Mouse (Mus musculus) forebrain, embryonic 13.5 days (tissue): Measurements from ENCODE around the gene Gm20388. TPM values are rescaled to one million over a fixed set of nuclear protein-coding genes. Genes with fewer than 3 reads are reported as not detected.

Experiments
- ATAC-seq: fragments of 200-750 bp; cut with Nextera tagmentation; 2 replicates; pipeline ENCODE4 v1.8.0; 2017
- H3K27ac ChIP-seq: fragments of 300-500 bp; sonication (generic); 2 replicates; pipeline ENCODE4 v1.5.1; 2015; ENCODE audit warnings: inconsistent platforms, mild to moderate bottlenecking, moderate library complexity
- H3K27me3 ChIP-seq: fragments of 300-500 bp; sonication (generic); 2 replicates; pipeline ENCODE4 v1.6.1; 2015; ENCODE audit warnings: mild to moderate bottlenecking, inconsistent platforms
- H3K36me3 ChIP-seq: fragments of 300-500 bp; sonication (generic); 2 replicates; pipeline ENCODE4 v1.6.1; 2015; ENCODE audit warnings: mild to moderate bottlenecking, inconsistent platforms; ENCODE audit not compliant: poor library complexity, severe bottlenecking
- H3K4me1 ChIP-seq: fragments of 300-500 bp; sonication (generic); 2 replicates; pipeline ENCODE4 v1.6.1; 2015; ENCODE audit warnings: inconsistent platforms
- H3K4me2 ChIP-seq: fragments of 300-500 bp; sonication (generic); 2 replicates; pipeline ENCODE4 v1.6.1; 2015; ENCODE audit warnings: inconsistent platforms, mild to moderate bottlenecking, moderate library complexity
- H3K4me3 ChIP-seq: fragments of 300-500 bp; sonication (generic); 2 replicates; pipeline ENCODE4 v1.5.1; 2015; ENCODE audit warnings: mild to moderate bottlenecking, inconsistent platforms
- H3K9ac ChIP-seq: fragments of 300-500 bp; sonication (generic); 2 replicates; pipeline ENCODE4 v1.6.1; 2015; ENCODE audit warnings: mild to moderate bottlenecking, inconsistent platforms
- H3K9me3 ChIP-seq: fragments of 300-500 bp; sonication (generic); replicated peaks from 2 replicates; pipeline ENCODE4 v1.6.1; 2016; ENCODE audit warnings: inconsistent platforms
- whole genome bisulfite sequencing: fragments of 180-500 bp; shearing (Covaris S2); methylation state at CpG from one replicate; pipeline ENCODE4 v1.1.7; 2015; 5-methylcytosine and 5-hydroxymethylcytosine counted together
- polyA plus RNA-seq: library from polyadenylated mRNA; unstranded; fragments of >200 nt; fragmentation: Nextera tagmentation; extraction: Ambion mirVana; gene quantifications from 2 replicates; pipeline ENCODE4 v1.2.1, GENCODE M21; 2015

The Gm20388 gene
- polyA plus RNA-seq, 1 experiment from 2014 or later = 5.6 TPM

GRCm38 (mm10) chr8:122228792-122229575 is 2318.3 kb downstream of the Gm20388 start:
- no peak overlapping the region for H3K27ac ChIP-seq
- H3K4me1 ChIP-seq = peaks cover 19% of the 10 kb centered on the region
- 47% methylated on average over 11 of the region's 11 CpGs for WGBS
- no peak overlapping the region for H3K4me3 ChIP-seq
- H3K4me2 ChIP-seq = peak overlapping the region; percentile 94; the same call in 1 of the 2 replicates
- peak overlapping the region; percentile 4; the same call in 1 of the 2 replicates for H3K9ac ChIP-seq
- no peaks in the 10 kb centered on the region for H3K36me3 ChIP-seq
- no peak for ATAC-seq
- peaks cover 67% of the 10 kb centered on the region for H3K27me3 ChIP-seq
- H3K9me3 ChIP-seq = no peaks in the 10 kb centered on the region

- WGBS = 1% methylated on average over 82 of the region's 98 CpGs
- Histone ChIP-seq H3K27me3 (peaks cover 67% of the 10 kb centered on the region), H3K4me3 (peak overlapping the region; percentile 50), H3K9me3 (no peaks in the 10 kb centered on the region), H3K27ac (no peak overlapping the region), H3K4me2 (peak overlapping the region; percentile 94), H3K9ac (peak overlapping the region; percentile 63), H3K36me3 (no peaks in the 10 kb centered on the region), H3K4me1 (peaks cover 14% of the 10 kb centered on the region)
- ATAC-seq = peak; percentile 48
These were observed 2319.4 kb downstream of the Gm20388 start for GRCm38 (mm10) chr8:122229819-122230711.

GRCm38 (mm10) chr8:122230712-122231337 is 2320.2 kb downstream of the Gm20388 start:
- H3K4me1 ChIP-seq = peaks cover 14% of the 10 kb centered on the region
- no peak overlapping the region for H3K27ac ChIP-seq
- peak overlapping the region; percentile 50 for H3K4me3 ChIP-seq
- peak overlapping the region; percentile 94 for H3K4me2 ChIP-seq
- H3K9me3 ChIP-seq = no peaks in the 10 kb centered on the region
- peak; percentile 76 for ATAC-seq
- 5% methylated on average over 32 of the region's 32 CpGs for WGBS
- peak overlapping the region; percentile 63 for H3K9ac ChIP-seq
- peaks cover 67% of the 10 kb centered on the region for H3K27me3 ChIP-seq
- no peaks in the 10 kb centered on the region for H3K36me3 ChIP-seq

- peaks cover 41% of the 10 kb centered on the region for H3K27me3 ChIP-seq
- no peak overlapping the region for H3K4me3 ChIP-seq
- H3K9ac ChIP-seq = no peak overlapping the region
- no peaks in the 10 kb centered on the region for H3K9me3 ChIP-seq
- WGBS = 38% methylated on average over 11 of the region's 11 CpGs
- no peaks in the 10 kb centered on the region for H3K36me3 ChIP-seq
- ATAC-seq = no peak
- peaks cover 14% of the 10 kb centered on the region for H3K4me1 ChIP-seq
- H3K4me2 ChIP-seq = no peak overlapping the region
- no peak overlapping the region for H3K27ac ChIP-seq
These were observed 2323.4 kb downstream of the Gm20388 start for GRCm38 (mm10) chr8:122234055-122234454.

- no peak for ATAC-seq
- Histone ChIP-seq H3K4me2 (no peak overlapping the region), H3K27me3 (peaks cover 16% of the 10 kb centered on the region), H3K27ac (no peak overlapping the region), H3K36me3 (no peaks in the 10 kb centered on the region), H3K4me3 (no peak overlapping the region), H3K9ac (no peak overlapping the region), H3K4me1 (no peaks in the 10 kb centered on the region), H3K9me3 (no peaks in the 10 kb centered on the region)
- 93% methylated on average over 3 of the region's 3 CpGs for WGBS
These were observed 2325.9 kb downstream of the Gm20388 start for GRCm38 (mm10) chr8:122236521-122236920.

GRCm38 (mm10) chr8:122238225-122238624 is 2327.6 kb downstream of the Gm20388 start:
- no peaks in the 10 kb centered on the region for H3K36me3 ChIP-seq
- no peak overlapping the region for H3K9ac ChIP-seq
- no peak overlapping the region for H3K27ac ChIP-seq
- ATAC-seq = no peak
- no peak overlapping the region for H3K4me2 ChIP-seq
- H3K27me3 ChIP-seq = 0 out of 2 replicates have a peak, but pooled peaks cover under 1% of the 10 kb centered on the region
- H3K4me1 ChIP-seq = no peaks in the 10 kb centered on the region
- H3K4me3 ChIP-seq = no peak overlapping the region
- H3K9me3 ChIP-seq = no peaks in the 10 kb centered on the region
- WGBS = 88% methylated on average over 11 of the region's 11 CpGs

GRCm38 (mm10) chr8:122238731-122239130 is 2328.1 kb downstream of the Gm20388 start:
- Histone ChIP-seq H3K36me3 (no peaks in the 10 kb centered on the region), H3K4me2 (no peak overlapping the region), H3K9me3 (no peaks in the 10 kb centered on the region), H3K27me3 (no peaks in the 10 kb centered on the region), H3K27ac (no peak overlapping the region), H3K9ac (no peak overlapping the region), H3K4me3 (no peak overlapping the region), H3K4me1 (no peaks in the 10 kb centered on the region)
- WGBS = 76% methylated on average over 8 of the region's 8 CpGs
- no peak for ATAC-seq

GRCm38 (mm10) chr8:122240241-122241026 is 2329.8 kb downstream of the Gm20388 start:
- Histone ChIP-seq H3K4me2 (no peak overlapping the region), H3K4me3 (no peak overlapping the region), H3K9ac (no peak overlapping the region), H3K9me3 (no peaks in the 10 kb centered on the region), H3K36me3 (no peaks in the 10 kb centered on the region), H3K27ac (no peak overlapping the region), H3K4me1 (no peaks in the 10 kb centered on the region), H3K27me3 (no peaks in the 10 kb centered on the region)
- 84% methylated on average over 16 of the region's 16 CpGs for WGBS
- no peak for ATAC-seq

GRCm38 (mm10) chr8:122243310-122243709 is 2332.7 kb downstream of the Gm20388 start:
- 89% methylated on average over 4 of the region's 4 CpGs for WGBS
- Histone ChIP-seq H3K9ac (no peak overlapping the region), H3K27me3 (no peaks in the 10 kb centered on the region), H3K4me3 (no peak overlapping the region), H3K36me3 (no peaks in the 10 kb centered on the region), H3K27ac (no peak overlapping the region), H3K9me3 (no peaks in the 10 kb centered on the region), H3K4me1 (peaks cover 4% of the 10 kb centered on the region; the same call in 1 of the 2 replicates), H3K4me2 (no peak overlapping the region)
- no peak for ATAC-seq

GRCm38 (mm10) chr8:122245161-122245560 is 2334.5 kb downstream of the Gm20388 start:
- H3K27me3 ChIP-seq = no peaks in the 10 kb centered on the region
- H3K36me3 ChIP-seq = no peaks in the 10 kb centered on the region
- WGBS = 81% methylated on average over 6 of the region's 6 CpGs
- no peak overlapping the region for H3K9ac ChIP-seq
- H3K4me3 ChIP-seq = no peak overlapping the region
- peaks cover 4% of the 10 kb centered on the region; the same call in 1 of the 2 replicates for H3K4me1 ChIP-seq
- no peak overlapping the region for H3K4me2 ChIP-seq
- H3K9me3 ChIP-seq = no peaks in the 10 kb centered on the region
- no peak overlapping the region for H3K27ac ChIP-seq
- ATAC-seq = no peak
